Mouse (Mus musculus) heart, embryonic 16.5 days (tissue): ENCODE data around the gene Tmco4. TPM values are rescaled to one million over a fixed set of nuclear protein-coding genes. Genes with fewer than 3 reads are reported as not detected.

ENCODE experiments used
- ATAC-seq: fragments of 200-750 bp; cut with Nextera tagmentation; replicated peaks from 2 replicates; pipeline ENCODE4 v1.8.0; 2017; ENCODE audit warnings: moderate number of reproducible peaks; ENCODE audit not compliant: insufficient read depth, low FRiP score; ENCODE audit errors: extremely low read depth
- H3K27ac ChIP-seq: fragments of 300-500 bp; sonication (generic); 2 replicates; pipeline ENCODE4 v1.5.1; 2014; ENCODE audit warnings: mild to moderate bottlenecking, low read length, control low read depth, moderate library complexity
- H3K27me3 ChIP-seq: fragments of 300-500 bp; sonication (generic); 2 replicates; pipeline ENCODE4 v1.6.1; 2014; ENCODE audit warnings: low read length, mixed read lengths; ENCODE audit not compliant: control insufficient read depth, insufficient read depth
- H3K36me3 ChIP-seq: fragments of 300-500 bp; sonication (generic); 2 replicates; pipeline ENCODE4 v1.6.1; 2014; ENCODE audit not compliant: control insufficient read depth, insufficient read depth
- H3K4me1 ChIP-seq: fragments of 300-500 bp; sonication (generic); 2 replicates; pipeline ENCODE4 v1.6.1; 2014; ENCODE audit warnings: low read length, mixed read lengths; ENCODE audit not compliant: control insufficient read depth, insufficient read depth
- H3K4me2 ChIP-seq: fragments of 300-500 bp; sonication (generic); 2 replicates; pipeline ENCODE4 v1.6.1; 2014; ENCODE audit warnings: low read depth, mild to moderate bottlenecking, control low read depth, low read length
- H3K4me3 ChIP-seq: fragments of 300-500 bp; sonication (generic); 2 replicates; pipeline ENCODE4 v1.5.1; 2014; ENCODE audit warnings: mild to moderate bottlenecking, control low read depth, low read length
- H3K9ac ChIP-seq: fragments of 300-500 bp; sonication (generic); 2 replicates; pipeline ENCODE4 v1.6.1; 2014; ENCODE audit warnings: low read length, control low read depth
- H3K9me3 ChIP-seq: fragments of 300-500 bp; sonication (generic); replicated peaks from 2 replicates; pipeline ENCODE4 v1.6.1; 2016; ENCODE audit warnings: low read length; ENCODE audit not compliant: control insufficient read depth
- WGBS: fragments of 180-500 bp; shearing (Covaris S2); extraction: QIAGEN DNeasy Blood & Tissue Kit; methylation state at CpG from one replicate; pipeline ENCODE4 v1.1.7; 2014; 5-methylcytosine and 5-hydroxymethylcytosine counted together
- polyA plus RNA-seq: library from polyadenylated mRNA; unstranded; fragments of >200 nt; fragmentation: Nextera tagmentation; extraction: Ambion mirVana; gene quantifications from 2 replicates; pipeline ENCODE4 v1.2.1, GENCODE M21; 2015

Tmco4 gene
- polyA plus RNA-seq, 1 experiment from 2014 or later: 7.0 TPM

DNA sequence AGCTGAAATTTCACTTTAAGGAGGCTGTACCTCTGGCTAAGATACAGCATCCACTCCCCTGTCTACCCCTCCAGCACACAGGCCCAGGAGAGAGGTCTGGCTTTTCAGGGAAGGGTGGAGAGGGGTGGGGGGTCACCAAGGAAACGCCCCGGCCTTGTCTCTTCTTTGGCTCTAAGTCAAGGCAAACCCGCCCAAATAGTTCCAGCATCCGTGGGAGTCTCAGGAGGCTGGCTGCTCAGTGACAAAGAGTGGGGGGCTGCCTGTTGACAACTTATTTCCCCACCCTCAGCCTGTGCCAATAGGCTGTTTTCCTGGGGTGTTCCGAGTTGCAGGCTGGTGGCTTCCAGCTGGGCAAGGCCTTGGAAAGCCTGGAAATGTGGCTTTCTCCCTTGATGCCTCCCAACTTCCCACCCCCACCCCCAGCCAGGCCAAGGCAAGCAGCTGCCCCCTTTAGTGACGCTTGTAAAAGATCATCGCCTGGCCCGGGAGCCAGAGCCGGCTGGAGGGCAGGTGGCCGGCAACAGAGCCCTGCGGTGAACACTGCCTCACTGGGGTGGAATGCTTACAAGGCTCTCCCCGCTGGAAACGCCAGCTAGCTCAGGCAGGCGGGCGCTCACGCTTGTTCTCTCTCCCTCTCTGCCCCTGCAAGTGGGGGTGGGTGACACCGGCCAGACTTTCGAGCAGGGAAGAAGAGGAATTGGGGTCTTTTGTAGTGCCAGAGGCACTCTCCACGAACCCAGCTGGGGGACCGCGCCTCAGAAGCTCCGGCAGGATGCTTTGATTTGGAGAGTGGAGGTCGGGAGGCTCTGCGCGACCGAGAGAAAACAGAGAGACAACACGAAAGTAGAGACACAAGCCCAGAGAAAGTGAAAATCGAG is 119.0 kb downstream of the Tmco4 start:
- ATAC-seq: 0 out of 2 replicates have a peak, but pooled peaks have one; percentile 26
- H3K4me2 ChIP-seq: peak overlapping the region; percentile 87

GRCm38 (mm10) chr4:139092356-139093195 is 119.9 kb downstream of the Tmco4 start, which contains the start of gene Nbl1:
Gene Nbl1, minus strand, starts transcription at chr4:139092993.
- WGBS: under 1% methylated on average over 104 of the region's 105 CpGs
- Histone ChIP-seq H3K4me1 (peaks cover 29% of the 10 kb centered on the region), H3K4me3 (peak within 1 kb of the TSS; percentile 69), H3K9ac (peak within 1 kb of the TSS; percentile 79), H3K9me3 (peaks cover 5% of the 10 kb centered on the region), H3K36me3 (no peaks in the 10 kb centered on the region; the same call in 1 of the 2 replicates), H3K4me2 (peak within 1 kb of the TSS; percentile 87), H3K27me3 (peaks cover 29% of the 10 kb centered on the region), H3K27ac (peak within 1 kb of the TSS; percentile 24)
- ATAC-seq: peak; percentile 52

More for the DNA sequence above, 119.0 kb downstream of the Tmco4 start:
- peak overlapping the region; percentile 69 for H3K4me3 ChIP-seq
- WGBS: 10% methylated on average over 28 of the region's 28 CpGs
- H3K9ac ChIP-seq: peak overlapping the region; percentile 79
- peak overlapping the region; percentile 24; the same call in 1 of the 2 replicates for H3K27ac ChIP-seq
- peaks cover 5% of the 10 kb centered on the region for H3K9me3 ChIP-seq
- peaks cover 29% of the 10 kb centered on the region for H3K4me1 ChIP-seq
- H3K27me3 ChIP-seq: peaks cover 29% of the 10 kb centered on the region
- no peaks in the 10 kb centered on the region; the same call in 1 of the 2 replicates for H3K36me3 ChIP-seq

GRCm38 (mm10) chr4:139093196-139093530 is 120.5 kb downstream of the Tmco4 start:
- Histone ChIP-seq H3K36me3 (no peaks in the 10 kb centered on the region; the same call in 1 of the 2 replicates), H3K4me3 (peak overlapping the region; percentile 69), H3K4me2 (peak overlapping the region; percentile 87), H3K27me3 (peaks cover 29% of the 10 kb centered on the region), H3K27ac (no peak overlapping the region), H3K9ac (peak overlapping the region; percentile 79), H3K9me3 (peaks cover 5% of the 10 kb centered on the region), H3K4me1 (peaks cover 27% of the 10 kb centered on the region)
- ATAC-seq: no peak
- WGBS: 26% methylated on average over 13 of the region's 13 CpGs

DNA sequence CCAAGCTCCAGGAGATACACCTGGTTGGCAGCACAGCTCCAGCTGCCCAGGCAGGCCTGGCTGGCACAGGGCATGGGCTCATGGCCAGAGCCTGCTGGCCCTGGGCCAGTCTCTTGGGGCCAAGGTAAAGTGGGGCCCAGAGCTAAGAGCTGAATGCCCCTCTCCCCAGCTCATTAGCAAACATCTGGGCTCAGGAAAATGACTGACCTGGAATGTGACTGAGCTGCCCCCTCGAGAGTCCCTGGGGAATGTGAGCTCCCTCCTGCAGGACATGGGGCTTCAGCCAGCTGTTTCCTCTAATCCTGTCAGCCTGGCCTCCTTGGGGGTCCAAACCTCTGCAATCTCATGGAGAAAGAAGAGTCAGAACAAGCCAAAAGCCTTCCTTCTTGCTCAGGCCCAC is 122.7 kb downstream of the Tmco4 start:
- no peak overlapping the region for H3K4me3 ChIP-seq
- H3K4me2 ChIP-seq: no peak overlapping the region
- H3K36me3 ChIP-seq: no peaks in the 10 kb centered on the region; the same call in 1 of the 2 replicates
- H3K9me3 ChIP-seq: peaks cover 5% of the 10 kb centered on the region
- ATAC-seq: no peak
- H3K27ac ChIP-seq: no peak overlapping the region
- H3K4me1 ChIP-seq: peaks cover 25% of the 10 kb centered on the region
- no peak overlapping the region for H3K9ac ChIP-seq
- peaks cover 26% of the 10 kb centered on the region for H3K27me3 ChIP-seq
- 16% methylated on average over 1 of the region's 1 CpGs for WGBS

GRCm38 (mm10) chr4:139096201-139096600 is 123.5 kb downstream of the Tmco4 start:
- Histone ChIP-seq H3K36me3 (no peaks in the 10 kb centered on the region; the same call in 1 of the 2 replicates), H3K4me3 (no peak overlapping the region), H3K4me1 (peaks cover 25% of the 10 kb centered on the region), H3K9me3 (peaks cover 5% of the 10 kb centered on the region), H3K27me3 (peaks cover 20% of the 10 kb centered on the region), H3K9ac (no peak overlapping the region), H3K4me2 (no peak overlapping the region), H3K27ac (no peak overlapping the region)
- peak; percentile 42; the same call in 1 of the 2 replicates for ATAC-seq
- 35% methylated on average over 5 of the region's 5 CpGs for WGBS

GRCm38 (mm10) chr4:139100326-139100725 is 127.6 kb downstream of the Tmco4 start:
- no peak overlapping the region for H3K4me2 ChIP-seq
- no peak for ATAC-seq
- no peaks in the 10 kb centered on the region for H3K27me3 ChIP-seq
- WGBS: 93% methylated on average over 8 of the region's 8 CpGs
- no peak overlapping the region for H3K9ac ChIP-seq
- no peak overlapping the region for H3K27ac ChIP-seq
- no peaks in the 10 kb centered on the region for H3K9me3 ChIP-seq
- H3K4me1 ChIP-seq: peaks cover 11% of the 10 kb centered on the region
- H3K36me3 ChIP-seq: peaks cover 22% of the 10 kb centered on the region
- H3K4me3 ChIP-seq: no peak overlapping the region

- Histone ChIP-seq H3K4me1 (no peaks in the 10 kb centered on the region), H3K27ac (no peak overlapping the region), H3K9me3 (no peaks in the 10 kb centered on the region), H3K4me3 (no peak overlapping the region), H3K9ac (no peak overlapping the region), H3K4me2 (no peak overlapping the region), H3K27me3 (no peaks in the 10 kb centered on the region), H3K36me3 (peaks cover 22% of the 10 kb centered on the region)
- ATAC-seq: no peak
- WGBS: 68% methylated on average over 6 of the region's 6 CpGs
These were observed 128.9 kb downstream of the Tmco4 start for GRCm38 (mm10) chr4:139101546-139101945.

- peaks cover 2% of the 10 kb centered on the region for H3K4me1 ChIP-seq
- no peaks in the 10 kb centered on the region for H3K9me3 ChIP-seq
- ATAC-seq: no peak
- WGBS: 89% methylated on average over 1 of the region's 1 CpGs
- no peak overlapping the region for H3K9ac ChIP-seq
- no peak overlapping the region for H3K4me2 ChIP-seq
- no peak overlapping the region for H3K4me3 ChIP-seq
- peaks cover 22% of the 10 kb centered on the region for H3K36me3 ChIP-seq
- H3K27ac ChIP-seq: no peak overlapping the region
- no peaks in the 10 kb centered on the region for H3K27me3 ChIP-seq
These were observed 132.8 kb downstream of the Tmco4 start for GRCm38 (mm10) chr4:139105453-139105852.
